Mouse (Mus musculus) gastrocnemius, adult 18-20 months (tissue): ENCODE results near the gene Hddc2. TPM values are rescaled to one million over a fixed set of nuclear protein-coding genes. Genes with fewer than 3 reads are reported as not detected.

Experiments used
- DNase-seq: peaks from one replicate; pipeline ENCODE4 v3.0.0; 2021; ENCODE audit warnings: low spot score
- long read RNA-seq, 2 experiments: library from polyadenylated mRNA; stranded (forward); transcript quantifications; one replicate each; pipeline ENCODE4 v2.0.0; 2021
- total RNA-seq, 2 experiments: library from RNA; stranded (reverse); gene quantifications; 2 replicates each; pipeline ENCODE4 v1.2.3; 2021

Hddc2 gene
- 10 to 100 TPM; 18.0 to 20.6 TPM for total RNA-seq
- long read RNA-seq, experiment 1, transcript Hddc2-201 (6 exons, 858 nt): major isoform, 14 of 16 reads
- long read RNA-seq, experiment 1, partial matches to known transcripts: 0 of 16 reads
- long read RNA-seq, experiment 1, other reads (novel, unspliced or antisense): 2 of 16 reads
- long read RNA-seq, experiment 2, transcript Hddc2-201 (6 exons, 858 nt): major isoform, 6 of 6 reads
- long read RNA-seq, experiment 2, partial matches to known transcripts: 0 of 6 reads
- long read RNA-seq, experiment 2, other reads (novel, unspliced or antisense): 0 of 6 reads

DNA sequence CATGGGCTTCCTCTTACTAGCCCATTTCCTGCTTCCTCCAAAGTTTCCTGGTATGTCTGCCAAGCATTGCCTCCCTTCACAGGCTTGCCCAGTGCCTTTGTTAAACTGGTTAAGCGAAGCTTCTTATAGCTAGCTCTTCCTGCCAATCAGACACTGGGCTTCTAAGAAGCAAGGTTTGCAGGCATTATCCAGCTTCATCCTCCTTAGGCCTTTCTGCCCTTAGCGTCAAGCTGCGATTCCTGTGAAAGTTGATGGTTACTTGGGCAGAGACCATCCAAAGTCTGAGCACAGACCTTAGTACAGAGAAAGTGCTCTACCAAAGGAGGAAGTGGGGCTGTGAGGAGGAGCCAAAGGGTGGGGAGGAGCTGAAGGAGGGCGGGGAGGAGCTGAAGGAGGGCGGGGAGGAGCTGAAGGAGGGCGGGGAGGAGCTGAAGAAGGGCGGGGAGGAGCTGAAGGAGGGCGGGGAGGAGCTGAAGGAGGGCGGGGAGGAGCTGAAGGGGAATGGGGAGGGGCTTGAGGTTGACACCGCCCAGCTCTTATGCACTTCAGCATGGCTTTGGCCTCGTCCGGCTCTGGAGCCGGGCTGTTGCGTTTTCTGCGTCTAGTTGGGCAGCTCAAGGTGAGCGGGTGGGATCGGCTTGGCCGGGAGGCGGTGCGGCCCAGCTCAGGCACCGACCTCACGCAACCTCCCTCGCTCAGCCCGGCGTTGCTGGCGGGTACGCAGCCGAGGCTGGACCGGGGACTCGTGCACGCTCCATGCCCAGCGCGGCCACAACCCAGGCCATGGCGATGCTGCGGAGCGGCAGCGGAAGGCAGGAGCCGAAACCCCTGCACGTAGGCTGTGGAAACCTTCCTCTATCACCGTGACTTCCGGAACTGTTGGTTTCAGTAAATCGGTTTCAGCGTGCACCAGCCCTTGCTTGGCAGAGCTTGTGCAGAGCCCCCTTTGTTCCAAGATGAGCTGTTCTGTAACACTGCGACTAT is at the start of gene Hddc2:
Hddc2 (plus strand) TSS at position 519 of the 984 bp plus-strand sequence.
- peak; percentile 68 for DNase-seq

DNA sequence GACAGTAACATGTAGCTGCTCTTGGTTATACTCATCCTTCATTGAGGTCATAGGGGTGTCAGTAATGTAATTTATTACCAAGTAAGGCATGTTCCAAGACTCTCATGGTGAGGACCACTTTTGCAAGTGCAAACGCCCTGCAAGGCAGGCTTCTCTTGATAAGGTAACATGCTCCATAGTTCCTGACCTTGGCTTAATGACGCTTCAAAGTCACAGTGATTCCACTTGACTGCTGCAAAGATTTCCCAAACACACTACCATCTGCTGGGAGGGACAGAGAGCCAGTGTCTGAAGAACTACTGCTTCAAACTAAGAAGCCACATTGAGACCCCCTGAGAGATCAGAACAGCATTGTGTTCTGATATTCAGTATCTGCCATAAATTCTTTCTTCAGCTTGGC is 40.4 kb upstream of the Hddc2 start:
- DNase-seq: no peak

DNA sequence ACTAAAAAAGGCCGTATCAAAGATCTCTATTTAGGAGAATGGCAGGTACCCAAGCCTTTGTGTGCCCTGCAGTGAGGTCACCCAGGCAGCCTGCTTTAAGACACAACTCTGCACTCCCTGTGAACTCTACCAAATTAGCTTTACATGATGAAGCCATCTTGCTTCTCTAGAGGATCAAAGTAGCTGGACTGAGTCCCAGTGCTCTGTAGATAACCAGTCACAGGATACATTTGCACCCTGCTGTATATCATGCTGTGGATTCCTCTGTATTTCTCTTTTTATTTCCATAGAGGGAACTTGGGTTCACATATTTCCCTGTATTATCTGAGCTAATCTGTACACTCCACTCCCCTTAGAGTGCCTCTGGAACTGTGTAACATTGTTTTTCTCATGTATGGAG is 40.0 kb upstream of the Hddc2 start:
- no peak for DNase-seq

DNA sequence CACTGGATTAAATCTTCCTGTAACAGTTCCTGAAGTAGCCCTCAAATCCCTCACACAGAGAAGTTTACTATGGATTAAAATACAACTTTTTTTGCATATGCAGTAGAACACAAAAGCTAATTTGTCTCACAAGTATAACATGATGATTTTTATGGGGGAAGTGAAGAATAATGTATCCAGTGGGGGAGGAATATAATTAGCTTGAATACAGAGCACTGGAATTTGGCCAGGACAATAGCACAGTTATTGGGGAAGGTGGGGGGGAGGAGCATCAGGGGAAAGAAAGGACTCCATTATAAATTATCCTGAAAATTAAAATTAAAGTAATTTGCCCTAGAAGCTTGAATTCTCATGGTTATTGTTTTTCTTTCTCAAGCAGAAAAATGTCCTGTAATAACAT is 25.4 kb upstream of the Hddc2 start:
- DNase-seq: no peak

DNA sequence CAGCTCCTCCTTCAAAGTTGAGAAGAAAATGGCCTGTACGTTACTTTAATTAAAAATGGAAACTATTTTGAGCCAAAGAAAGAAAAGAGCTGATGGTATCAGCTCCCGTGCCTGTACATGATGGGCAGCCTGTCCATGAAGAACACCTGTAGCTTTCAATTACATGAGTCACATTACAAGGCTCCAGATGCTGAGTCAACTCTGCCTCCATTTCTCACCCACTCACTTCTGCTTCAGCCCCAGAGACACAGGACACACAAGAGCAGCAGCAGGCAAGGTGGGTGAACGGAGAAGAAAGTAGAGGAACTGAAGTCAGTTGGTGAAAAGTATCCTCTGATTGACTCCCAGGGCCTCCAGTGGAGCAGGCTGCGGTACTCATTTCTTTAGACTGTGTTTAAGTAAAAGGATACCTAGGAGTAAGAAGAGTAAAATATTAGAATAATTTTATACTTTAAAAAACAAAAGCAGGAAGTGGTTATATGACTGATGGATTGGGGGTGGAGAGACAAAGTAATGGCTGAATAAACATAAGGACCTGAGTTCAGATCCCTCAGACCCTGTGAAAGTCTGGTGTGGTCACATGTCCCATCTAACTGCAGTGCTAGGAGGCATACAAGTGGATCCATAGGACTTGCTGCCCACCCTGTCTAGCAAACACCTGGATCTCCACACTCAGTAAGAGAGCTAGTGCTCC is 24.3 kb upstream of the Hddc2 start:
- DNase-seq: no peak

DNA sequence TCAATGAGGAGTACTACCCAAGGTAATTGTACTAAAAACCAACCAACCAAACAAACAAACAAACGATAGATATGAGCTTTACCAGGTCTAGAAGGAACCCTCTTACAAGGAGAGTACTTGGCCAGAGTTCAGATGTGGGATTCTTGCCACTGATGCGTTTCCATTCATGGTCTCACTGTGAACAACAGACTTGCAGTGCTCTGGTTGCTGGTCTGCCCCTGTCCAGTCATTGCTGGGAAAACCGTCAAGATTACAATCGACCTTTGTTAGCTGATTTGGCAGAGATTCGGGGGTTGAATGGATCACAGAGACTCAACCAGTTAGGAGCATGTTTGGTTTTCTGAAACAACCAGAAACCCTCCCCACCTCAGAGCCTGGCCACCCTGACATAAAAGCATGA is 17.5 kb upstream of the Hddc2 start:
- no peak for DNase-seq

DNA sequence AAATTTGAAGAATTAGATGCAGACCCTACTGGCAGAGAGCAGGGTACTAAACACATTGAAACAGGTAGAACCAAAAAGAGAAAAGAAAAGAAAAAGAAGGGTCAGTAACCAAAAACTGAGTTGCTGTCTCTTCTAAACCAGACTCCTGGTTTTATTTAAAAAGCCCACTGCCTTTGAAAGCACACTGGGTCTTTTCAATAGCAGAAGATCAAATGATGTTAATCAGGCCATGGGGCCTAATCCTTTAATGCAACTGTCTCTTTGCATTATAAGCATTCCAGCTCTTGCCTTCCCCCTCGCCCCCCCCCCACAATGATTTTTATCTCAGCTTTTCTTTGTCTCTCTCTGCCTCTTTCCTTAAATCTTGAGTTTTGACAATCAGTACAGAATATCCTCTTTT is 16.7 kb upstream of the Hddc2 start:
- no peak for DNase-seq

DNA sequence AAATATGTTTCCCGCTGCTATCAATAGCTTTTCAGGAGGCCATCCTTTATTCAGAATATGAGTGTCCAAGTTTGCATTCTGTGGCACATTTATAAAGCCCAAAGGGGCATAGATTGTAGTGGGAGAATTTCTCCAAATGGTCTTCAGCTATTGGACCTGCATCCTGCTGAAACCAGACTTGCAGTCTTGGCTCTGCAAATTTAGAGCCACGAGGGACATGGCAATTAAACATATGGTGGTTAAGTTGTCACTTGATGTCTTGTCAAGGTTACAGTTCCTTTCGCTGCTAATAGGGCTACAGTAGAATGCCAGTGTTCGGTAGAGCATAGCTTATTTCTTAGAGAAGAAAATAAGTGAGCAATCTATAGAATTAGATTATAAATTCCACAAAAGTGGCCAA is 16.1 kb upstream of the Hddc2 start:
- no peak for DNase-seq

DNA sequence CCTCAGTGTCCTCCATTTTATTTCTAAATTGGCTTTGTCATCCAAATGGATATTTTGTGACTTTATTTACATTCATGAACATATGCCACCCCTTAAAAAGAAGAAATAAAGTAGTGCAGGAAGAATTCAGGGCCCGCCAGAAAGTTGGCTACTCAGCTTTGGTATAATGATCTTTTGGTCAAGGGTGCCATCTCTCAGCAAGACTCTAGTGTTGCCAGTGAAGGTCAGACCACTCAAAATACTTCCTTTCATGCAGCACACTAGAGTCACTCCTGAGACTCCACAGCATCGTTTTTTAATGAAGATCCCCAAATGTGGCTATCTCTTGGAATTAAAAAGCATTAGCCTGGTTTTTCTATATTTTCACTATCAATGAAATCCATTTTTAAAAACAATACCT is 14.9 kb upstream of the Hddc2 start:
- no peak for DNase-seq

DNA sequence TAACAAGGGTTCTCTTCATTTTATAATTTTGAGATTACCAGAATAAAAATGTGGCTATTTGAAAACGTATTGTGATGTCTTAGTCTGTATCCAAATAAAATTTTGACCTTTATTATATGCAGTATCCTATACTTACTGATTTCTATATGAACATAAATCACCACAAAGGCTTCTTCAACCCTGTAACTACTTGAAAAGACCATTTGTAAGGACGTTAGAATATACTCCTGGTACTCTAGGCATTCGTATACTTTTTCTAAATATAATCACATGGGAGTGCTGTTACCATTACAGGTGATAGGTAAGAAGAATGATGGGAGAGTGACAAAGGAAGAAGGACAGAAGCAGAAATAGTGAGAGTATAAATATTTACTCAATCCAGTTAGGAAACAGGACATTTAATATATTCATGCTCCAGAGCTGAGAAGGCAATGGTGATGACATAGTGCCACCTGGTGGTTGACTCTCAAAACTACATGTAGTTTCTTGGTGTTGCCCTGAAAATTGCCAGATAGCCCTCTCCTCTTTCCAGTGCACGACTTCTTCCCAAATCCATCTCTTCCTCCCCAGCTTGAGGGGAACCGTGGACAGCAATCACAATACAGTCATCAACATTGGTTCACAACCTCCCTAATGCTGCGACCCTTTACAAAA is 14.1 kb upstream of the Hddc2 start:
- DNase-seq: peak; percentile 49

DNA sequence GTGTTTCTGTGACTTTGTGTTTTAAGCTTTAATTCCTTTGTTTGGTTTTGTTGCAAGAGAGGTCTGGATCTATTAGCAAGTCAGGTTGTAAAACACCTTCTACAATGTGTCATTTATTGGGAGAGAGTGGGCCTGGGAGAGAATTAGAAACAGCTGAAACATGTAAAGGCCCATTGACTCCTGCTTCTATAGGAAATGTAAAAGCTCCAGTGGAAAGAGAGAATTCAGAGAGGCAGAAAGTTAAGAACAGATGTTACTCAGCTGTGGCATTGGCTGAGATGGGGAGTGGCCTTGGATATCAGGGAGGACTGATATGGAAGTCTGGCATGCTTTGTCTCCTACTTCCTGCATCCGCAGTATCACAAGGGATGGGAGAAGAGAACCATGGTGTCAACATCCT is 12.9 kb upstream of the Hddc2 start:
- DNase-seq: no peak

DNA sequence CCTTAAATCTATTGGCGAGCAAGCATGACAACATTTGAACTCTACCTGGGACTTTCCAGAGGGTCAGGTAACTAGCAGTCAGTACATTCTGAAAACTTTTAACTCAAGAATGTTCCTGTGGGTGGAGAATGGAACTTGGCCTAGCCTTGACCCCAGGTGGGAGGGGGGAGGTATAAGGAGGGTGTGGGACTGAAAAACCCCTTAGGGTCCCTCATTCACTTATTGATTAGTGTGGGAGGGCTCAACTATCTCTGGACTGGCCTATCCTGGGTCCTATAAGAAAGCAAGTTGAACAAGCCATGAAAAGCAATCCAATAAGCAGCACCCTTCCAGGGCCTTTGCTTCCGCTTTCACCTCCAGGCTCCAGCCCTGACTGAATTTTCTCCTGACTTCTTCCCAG is 9.7 kb upstream of the Hddc2 start:
- DNase-seq: no peak

DNA sequence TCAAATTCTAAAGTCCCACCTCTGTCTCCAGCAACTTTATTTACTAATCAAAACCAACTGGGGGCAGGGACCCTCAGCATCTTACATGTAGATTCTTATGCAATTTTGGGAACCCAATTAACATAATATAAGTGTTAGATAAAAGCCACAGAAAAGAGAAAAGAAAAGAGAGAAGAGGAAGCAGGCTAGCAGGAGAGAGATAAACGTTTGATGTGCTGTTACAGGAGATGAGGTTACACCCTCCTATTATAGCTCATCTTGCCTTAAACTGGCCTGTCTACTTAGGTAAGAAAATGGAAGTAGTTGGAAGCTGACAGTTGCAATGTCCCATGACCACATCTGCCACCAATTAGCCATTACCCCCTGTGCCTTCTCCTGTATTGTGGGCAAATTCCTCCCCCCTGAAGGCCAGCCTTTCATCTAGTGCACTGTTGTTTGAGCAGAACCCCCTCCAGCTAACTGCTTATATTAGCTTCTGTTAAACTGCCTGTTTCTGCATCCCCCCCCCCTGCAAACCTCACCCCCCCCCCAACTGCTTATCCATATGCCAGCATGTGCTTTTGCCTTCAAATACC is 6.1 kb upstream of the Hddc2 start:
- no peak for DNase-seq

DNA sequence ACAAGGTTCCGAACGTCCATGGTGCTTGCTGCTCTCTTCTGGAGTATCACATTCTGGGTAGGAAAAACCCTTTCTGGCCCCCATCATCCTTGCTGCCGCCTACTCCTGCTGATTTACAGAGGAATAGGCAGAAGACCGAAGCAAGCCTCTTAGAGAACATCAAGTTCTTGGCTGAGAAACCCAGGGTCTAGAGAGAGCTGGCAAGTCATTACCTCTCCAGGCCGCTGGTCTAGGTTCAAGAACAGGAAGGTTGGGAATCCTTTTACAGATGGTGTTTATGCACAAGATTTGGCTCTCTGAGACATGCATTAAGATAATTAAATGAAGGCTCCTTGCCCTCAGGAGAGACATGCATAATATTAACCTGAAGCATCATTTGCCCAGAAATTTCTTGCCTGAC is 5.3 kb downstream of the Hddc2 start:
- peak; percentile 28 for DNase-seq

DNA sequence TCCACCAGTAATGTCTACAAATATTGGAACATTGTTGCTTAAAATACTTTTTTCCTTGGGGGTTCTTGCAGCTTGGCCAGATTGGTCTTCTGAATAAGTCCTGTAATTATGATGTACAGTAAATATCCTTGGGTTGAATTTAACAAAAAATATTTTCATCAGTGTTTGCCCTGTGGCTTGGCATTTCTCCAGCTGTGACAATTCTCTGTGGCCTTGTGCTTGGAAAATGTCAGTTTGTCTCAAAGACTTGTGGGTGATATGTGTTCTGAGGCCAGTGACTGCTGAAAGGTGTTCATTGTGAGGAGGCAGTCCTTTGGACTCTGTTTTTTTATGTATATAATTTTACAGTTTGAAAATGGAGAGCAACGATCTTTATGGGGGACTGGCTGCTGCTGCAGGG is 16.3 kb downstream of the Hddc2 start:
- no peak for DNase-seq

DNA sequence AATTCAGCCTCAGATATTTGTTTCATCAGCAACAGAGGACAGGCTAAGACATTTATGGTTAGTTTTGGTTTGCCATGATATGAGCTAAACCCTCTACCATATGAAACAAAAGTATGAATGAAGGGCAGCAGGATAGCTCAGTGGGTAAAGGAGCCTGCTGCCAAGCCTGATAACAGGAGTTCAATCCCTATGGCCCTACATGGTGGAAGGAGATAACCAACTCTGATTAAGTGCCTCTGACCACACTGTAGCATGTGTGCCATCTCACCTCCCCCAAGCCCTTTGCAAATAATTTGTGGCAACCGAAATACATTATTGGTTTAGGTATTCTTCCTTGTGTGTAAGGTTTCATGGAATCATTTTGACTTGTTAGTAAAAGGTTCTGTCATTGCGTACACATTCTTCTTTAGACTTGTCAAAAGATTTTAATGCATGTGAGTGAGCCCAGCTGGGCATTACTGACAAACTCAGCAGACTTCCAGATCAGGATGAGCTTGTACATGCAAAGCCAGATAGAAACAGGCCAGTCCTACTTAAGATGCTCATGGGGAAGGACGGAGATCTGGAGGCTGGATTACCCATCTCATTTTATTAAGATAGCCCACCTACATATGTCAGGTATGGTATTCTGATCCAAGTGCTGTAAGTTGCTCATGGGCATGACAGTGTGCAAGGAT is 17.2 kb downstream of the Hddc2 start:
- no peak for DNase-seq

DNA sequence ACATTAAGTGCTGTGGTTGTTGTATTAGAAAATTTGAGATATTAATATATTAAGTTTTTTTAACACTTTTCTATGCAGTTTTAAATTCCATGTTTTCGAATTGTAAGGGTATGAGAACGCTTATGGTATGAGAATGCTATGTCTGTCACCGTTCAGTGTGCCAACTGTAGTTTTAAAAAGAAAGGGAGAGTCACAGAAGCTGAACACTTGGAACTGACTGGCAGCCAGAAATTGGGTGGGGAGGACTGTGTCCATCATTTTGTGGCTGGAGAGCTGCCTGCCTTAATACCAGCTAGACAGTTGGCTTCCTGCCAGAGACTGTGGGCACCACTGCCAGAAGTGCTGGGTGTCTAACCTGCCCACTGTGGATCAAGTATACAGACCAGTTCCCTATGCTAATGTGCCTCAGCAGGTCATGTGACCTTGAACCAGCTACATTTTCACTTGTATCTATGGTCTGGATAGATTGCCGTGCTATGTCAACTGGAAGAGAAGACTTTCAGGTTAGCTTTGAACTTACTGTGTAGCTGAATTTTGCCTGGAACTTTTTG is 18.1 kb downstream of the Hddc2 start:
- DNase-seq: peak; percentile 25

DNA sequence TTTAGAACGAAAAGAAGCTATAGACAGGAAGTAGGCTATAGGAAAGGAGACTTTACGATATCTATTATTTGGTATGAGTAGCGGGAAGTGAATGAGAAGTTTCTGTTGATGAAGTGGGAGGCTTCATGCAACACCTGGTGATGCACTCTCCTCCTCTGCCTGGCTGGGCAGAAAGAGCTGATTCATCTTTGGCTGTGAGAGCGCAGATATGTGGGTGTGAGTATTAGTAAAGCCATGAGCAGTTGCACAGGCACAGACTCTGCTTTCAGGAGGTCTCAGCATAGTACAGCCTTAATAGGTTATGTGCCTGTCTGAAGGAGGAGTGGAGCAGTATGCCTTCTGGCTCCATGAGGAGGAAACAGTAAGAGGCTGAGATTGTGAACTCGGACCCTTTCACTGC is 23.2 kb downstream of the Hddc2 start:
- DNase-seq: no peak

DNA sequence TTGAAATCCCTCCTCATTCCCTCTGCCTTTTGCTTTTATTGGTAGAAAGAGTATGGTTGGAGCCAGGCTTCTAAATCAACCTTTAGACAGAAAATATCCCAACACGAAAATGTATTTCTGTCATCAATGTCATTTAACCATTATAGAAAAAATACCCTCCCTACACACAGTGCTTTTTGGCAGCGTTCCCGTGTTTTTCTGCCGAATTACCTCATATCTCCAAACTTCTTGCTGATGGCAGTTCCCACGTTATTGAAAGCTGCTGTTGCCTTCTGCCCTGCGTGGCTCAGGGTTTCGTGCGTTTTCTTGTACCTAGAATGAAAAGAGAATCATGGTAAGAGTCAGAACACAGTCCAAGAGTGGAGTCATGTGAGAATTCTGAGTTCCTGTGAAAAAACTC is 33.2 kb downstream of the Hddc2 start:
- no peak for DNase-seq

DNA sequence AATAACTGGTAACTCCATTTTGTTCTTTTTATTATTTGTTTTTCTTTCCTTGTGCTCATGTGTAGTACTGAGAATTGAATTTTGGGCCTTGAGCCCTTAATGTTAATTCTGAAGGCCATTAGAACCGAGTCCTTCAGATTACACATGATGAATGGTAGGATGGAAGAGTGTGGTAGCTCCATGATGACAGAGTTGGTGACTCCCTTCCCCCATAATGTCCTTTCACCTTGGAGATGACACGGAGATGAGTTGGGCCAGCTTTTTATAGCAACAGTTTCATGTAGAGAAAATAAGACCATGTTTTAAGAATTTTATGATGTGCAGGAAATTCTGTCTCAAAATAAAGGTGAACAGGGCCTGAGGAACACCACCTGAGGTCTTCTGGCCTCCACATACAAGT is 37.9 kb downstream of the Hddc2 start:
- DNase-seq: no peak
